Mouse (Mus musculus): ENCODE results near the gene Epn2. TPM values are rescaled to one million over a fixed set of nuclear protein-coding genes. Genes with fewer than 3 reads are reported as not detected.
A peak's percentile ranks its signal among the peaks of the same experiment; 100 is the strongest.
"Not testable (repeated sequence)": the region's sequence is repeated elsewhere in the genome, so short reads cannot be mapped to it uniquely, and the experiment has no call there.

The Epn2 gene
- total RNA-seq, 2 experiments from 2014 or later = 19.4 to 24.8 TPM

DNA sequence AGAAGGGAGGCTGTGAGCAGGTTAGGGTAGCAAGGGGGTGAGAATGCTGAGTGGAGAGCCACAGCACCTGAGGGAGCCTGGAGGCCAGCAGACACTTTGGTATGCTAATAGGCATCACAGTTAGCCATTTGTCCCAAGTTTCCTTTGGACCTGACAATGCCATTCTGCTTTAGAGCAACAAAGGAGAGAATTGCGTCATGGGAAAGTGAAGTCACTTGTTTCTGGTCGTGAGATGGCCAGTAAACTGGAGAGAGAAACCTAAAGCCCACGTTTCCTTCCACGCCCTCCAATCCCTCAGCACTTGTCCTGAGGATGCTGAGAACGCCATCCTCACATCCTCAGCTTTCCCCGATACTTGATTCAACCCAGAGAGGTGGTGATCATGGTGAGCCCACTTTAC lies 18.9 kb upstream of the Epn2 start:
- intact Hi-C loops (cut with DNase I; ENCODE audit: low total_unique reads) = no loop called here
- no peak for DNase-seq

GRCm38 (mm10) chr11:61597471-61597870 lies 18.0 kb upstream of the Epn2 start:
- intact Hi-C loops (cut with DNase I; ENCODE audit: low total_unique reads) = no loop called here
- peak; percentile 24 for DNase-seq

DNA sequence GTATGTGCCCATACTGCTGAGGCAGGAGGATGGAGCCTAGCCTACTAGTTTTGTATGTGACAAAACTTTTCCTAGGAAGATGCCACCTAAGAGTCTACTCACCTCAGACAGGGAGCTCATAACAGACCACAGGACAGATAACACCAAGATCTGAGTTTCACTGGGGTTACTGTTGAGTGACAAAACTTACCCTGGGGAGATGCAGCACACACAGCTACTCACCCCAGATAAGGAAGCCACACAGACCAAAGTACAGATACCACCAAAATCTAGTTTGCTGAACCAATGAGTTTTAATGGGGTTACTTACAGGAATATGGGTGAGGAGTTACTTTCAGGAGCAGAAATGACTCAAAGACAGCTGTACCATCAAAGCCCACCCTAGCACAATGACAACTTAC lies 13.6 kb upstream of the Epn2 start:
- DNase-seq = no peak
- intact Hi-C loops (cut with DNase I; ENCODE audit: low total_unique reads) = no loop called here

GRCm38 (mm10) chr11:61592061-61592460 lies 12.6 kb upstream of the Epn2 start:
- DNase-seq = no peak
- intact Hi-C loops (cut with DNase I; ENCODE audit: low total_unique reads) = no loop called here

- intact Hi-C loops (cut with DNase I; ENCODE audit: low total_unique reads) = no loop called here
- peak; percentile 59 for DNase-seq
Measured at GRCm38 (mm10) chr11:61590516-61591213, 11.2 kb upstream of the Epn2 start.

- DNase-seq = no peak
- intact Hi-C loops (cut with DNase I; ENCODE audit: low total_unique reads) = no loop called here
Measured at GRCm38 (mm10) chr11:61585421-61585820, 5.9 kb upstream of the Epn2 start.

GRCm38 (mm10) chr11:61584830-61585229 lies 5.3 kb upstream of the Epn2 start:
- DNase-seq = no peak

GRCm38 (mm10) chr11:61584096-61584495 lies 4.6 kb upstream of the Epn2 start:
- intact Hi-C loops (cut with DNase I; ENCODE audit: low total_unique reads) = no loop called here
- no peak for DNase-seq

More at GRCm38 (mm10) chr11:61584830-61585229, 5.3 kb upstream of the Epn2 start:
- intact Hi-C loops (cut with DNase I; ENCODE audit: low total_unique reads) = no loop called here

GRCm38 (mm10) chr11:61582808-61583207 lies 3.3 kb upstream of the Epn2 start:
- DNase-seq; intact Hi-C loops (cut with DNase I; ENCODE audit: low total_unique reads): not testable (repeated sequence)

DNA sequence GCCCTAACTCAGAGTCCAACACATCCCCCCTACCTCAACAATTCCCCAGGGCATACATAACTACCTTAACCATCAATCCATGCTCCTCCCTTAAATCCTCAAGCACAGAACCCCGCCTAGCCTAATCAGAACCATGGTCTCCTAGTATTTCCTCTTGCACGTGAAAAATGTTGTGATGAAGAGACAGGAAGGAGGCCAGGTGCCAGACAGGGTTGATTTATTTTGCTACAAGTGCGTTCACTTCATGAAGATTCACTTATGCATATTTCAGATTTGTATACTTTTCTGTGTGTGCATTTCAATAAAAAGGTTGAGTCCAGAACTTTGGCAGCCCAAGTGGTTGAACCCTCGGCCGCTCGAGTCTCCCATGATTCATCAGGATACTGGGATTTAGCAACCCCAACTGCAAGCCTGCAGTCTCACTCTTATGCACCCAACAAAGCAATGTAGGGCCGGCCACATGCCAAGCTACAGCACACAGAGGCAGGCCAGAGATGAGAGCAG lies 443 bp upstream of the Epn2 start:
- intact Hi-C loops (cut with DNase I; ENCODE audit: low total_unique reads) = no loop called here
- DNase-seq = no peak

GRCm38 (mm10) chr11:61578541-61578982 lies 925 bp downstream of the Epn2 start:
- no peak for DNase-seq
- intact Hi-C loops (cut with DNase I; ENCODE audit: low total_unique reads) = no loop called here

GRCm38 (mm10) chr11:61577991-61578390 lies 1.5 kb downstream of the Epn2 start:
- intact Hi-C loops (cut with DNase I; ENCODE audit: low total_unique reads) = no loop called here
- DNase-seq = no peak

GRCm38 (mm10) chr11:61577349-61577748 lies 2.1 kb downstream of the Epn2 start:
- no peak for DNase-seq
- intact Hi-C loops (cut with DNase I; ENCODE audit: low total_unique reads) = no loop called here

GRCm38 (mm10) chr11:61573266-61573665 lies 6.2 kb downstream of the Epn2 start:
- intact Hi-C loops (cut with DNase I; ENCODE audit: low total_unique reads) = no loop called here
- DNase-seq = no peak

DNA sequence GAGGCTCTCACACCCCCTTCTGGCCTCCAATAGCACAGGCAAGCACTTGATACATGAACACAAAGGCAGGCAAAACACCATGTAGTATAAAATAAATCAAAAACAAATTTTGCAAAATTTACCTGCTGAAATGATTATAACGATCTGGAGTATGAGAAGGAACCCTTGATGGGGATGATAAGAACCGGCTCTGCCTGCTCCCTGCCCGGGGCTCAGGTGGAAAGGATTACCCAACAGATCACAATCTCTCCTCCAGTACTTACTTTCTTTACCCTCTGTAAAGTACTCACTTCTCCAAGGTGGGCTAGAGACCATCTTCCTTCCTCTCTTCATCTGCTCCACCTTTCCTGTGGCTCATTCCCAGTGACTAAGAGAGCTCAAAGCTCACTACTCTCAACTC lies 8.3 kb downstream of the Epn2 start:
- no peak for DNase-seq
- intact Hi-C loops (cut with DNase I; ENCODE audit: low total_unique reads) = no loop called here

GRCm38 (mm10) chr11:61569671-61570070 lies 9.8 kb downstream of the Epn2 start:
- DNase-seq = no peak
- intact Hi-C loops (cut with DNase I; ENCODE audit: low total_unique reads) = no loop called here

DNA sequence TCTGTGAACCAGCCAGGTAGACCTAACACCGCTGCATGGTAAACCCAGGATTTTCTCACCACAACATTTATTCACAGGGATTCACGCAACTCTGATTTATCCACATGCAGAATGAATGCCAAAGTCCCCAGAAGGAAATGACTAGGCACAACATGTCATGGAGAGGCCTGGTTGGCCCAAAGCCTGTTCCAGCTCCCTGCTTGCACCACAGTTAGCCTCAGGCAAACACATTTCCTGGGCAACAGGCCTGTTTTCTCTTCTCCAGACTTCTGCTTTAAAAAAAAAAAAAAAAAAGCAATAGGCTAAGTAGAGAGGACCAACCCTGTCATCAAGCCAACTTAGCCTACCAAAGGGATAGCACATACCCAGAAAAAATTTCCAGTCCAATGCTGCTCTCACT lies 14.9 kb downstream of the Epn2 start:
- intact Hi-C loops (cut with DNase I; ENCODE audit: low total_unique reads) = no loop called here
- DNase-seq = peak; percentile 70

DNA sequence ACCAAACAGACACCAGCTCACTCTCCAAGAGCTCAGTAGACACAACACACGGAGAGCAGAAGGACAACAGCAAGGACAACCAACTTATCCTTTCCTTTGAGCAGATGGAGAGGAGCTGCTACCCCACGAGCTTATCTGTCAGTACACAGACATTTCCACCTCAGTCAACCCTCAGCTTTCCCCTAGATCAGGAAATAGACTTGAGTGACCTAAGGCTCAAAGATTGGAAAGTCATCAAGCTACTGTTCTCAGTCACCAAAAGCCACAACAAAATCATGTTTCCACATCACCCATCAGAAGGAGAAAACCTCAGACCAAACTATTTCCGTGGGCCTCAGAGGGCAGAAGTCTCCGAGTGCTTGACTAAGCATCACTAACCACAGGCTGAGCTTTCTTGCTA lies 15.5 kb downstream of the Epn2 start:
- DNase-seq = no peak
- intact Hi-C loops (cut with DNase I; ENCODE audit: low total_unique reads) = no loop called here

DNA sequence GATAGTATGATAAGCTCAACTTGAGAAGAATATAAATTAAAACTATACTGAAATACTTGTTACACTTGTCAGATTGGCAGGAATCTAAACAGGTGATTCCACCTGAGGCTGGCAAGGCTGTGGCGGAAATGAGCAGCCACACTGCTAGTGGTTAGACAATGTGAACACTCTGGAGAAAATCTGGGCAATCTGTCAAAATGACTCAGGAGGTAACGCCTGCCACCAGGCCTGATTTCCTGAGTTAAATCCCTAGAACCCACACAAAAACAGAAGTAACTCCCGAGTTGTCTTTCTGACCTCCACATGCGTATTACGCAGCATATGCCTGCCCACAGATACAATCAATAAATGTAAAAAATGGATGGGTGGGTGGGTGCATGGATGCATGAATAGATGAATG lies 17.1 kb downstream of the Epn2 start:
- DNase-seq = no peak
- intact Hi-C loops (cut with DNase I; ENCODE audit: low total_unique reads) = no loop called here

GRCm38 (mm10) chr11:61559572-61559971 lies 19.9 kb downstream of the Epn2 start:
- intact Hi-C loops (cut with DNase I; ENCODE audit: low total_unique reads) = no loop called here
- DNase-seq = no peak

GRCm38 (mm10) chr11:61553015-61553754 lies 26.3 kb downstream of the Epn2 start:
- DNase-seq = no peak
- intact Hi-C loops (cut with DNase I; ENCODE audit: low total_unique reads) = no loop called here

Measured in gastrocnemius, postnatal 14 days (tissue).